Mouse (Mus musculus) heart, postnatal 0 days (tissue): ENCODE data around the gene Il11ra1. TPM values are rescaled to one million over a fixed set of nuclear protein-coding genes. Genes with fewer than 3 reads are reported as not detected.
A peak's percentile ranks its signal among the peaks of the same experiment; 100 is the strongest.

Experiments
- ATAC-seq: fragments of 200-750 bp; cut with Nextera tagmentation; 2 replicates; pipeline ENCODE4 v1.8.0; 2017; ENCODE audit warnings: low read depth, moderate number of reproducible peaks, moderate library complexity; ENCODE audit not compliant: insufficient read depth
- DNase-seq: peaks from one replicate; pipeline ENCODE4 v3.0.0-alpha.2; 2016; ENCODE audit warnings: low spot score
- H3K27ac ChIP-seq: fragments of 300-500 bp; sonication (generic); 2 replicates; pipeline ENCODE4 v1.5.1; 2014; ENCODE audit warnings: low read depth, mild to moderate bottlenecking
- H3K27me3 ChIP-seq: fragments of 300-500 bp; sonication (generic); 2 replicates; pipeline ENCODE4 v1.6.1; 2014; ENCODE audit warnings: low read length, mixed read lengths; ENCODE audit not compliant: control insufficient read depth, insufficient read depth
- H3K36me3 ChIP-seq: fragments of 300-500 bp; sonication (generic); replicated peaks from 2 replicates; pipeline ENCODE4 v1.6.1; 2014; ENCODE audit warnings: low read length, mixed read lengths; ENCODE audit not compliant: control insufficient read depth, insufficient read depth
- H3K4me1 ChIP-seq: fragments of 300-500 bp; sonication (generic); 2 replicates; pipeline ENCODE4 v1.6.1; 2014; ENCODE audit warnings: antibody characterized with exemption; ENCODE audit not compliant: control insufficient read depth, insufficient read depth
- H3K4me2 ChIP-seq: fragments of 300-500 bp; sonication (generic); 2 replicates; pipeline ENCODE4 v1.6.1; 2014; ENCODE audit warnings: low read depth, mild to moderate bottlenecking, low read length, moderate library complexity
- H3K4me3 ChIP-seq: fragments of 300-500 bp; sonication (generic); 2 replicates; pipeline ENCODE4 v1.5.1; 2014; ENCODE audit warnings: low read depth, low read length
- H3K9ac ChIP-seq: fragments of 300-500 bp; sonication (generic); replicated peaks from 2 replicates; pipeline ENCODE4 v1.6.1; 2014; ENCODE audit warnings: low read depth, low read length, mixed read lengths
- H3K9me3 ChIP-seq: fragments of 300-500 bp; sonication (generic); replicated peaks from 2 replicates; pipeline ENCODE4 v1.6.1; 2016; ENCODE audit warnings: low read length; ENCODE audit not compliant: control insufficient read depth
- CTCF ChIP-seq: IDR thresholded peaks from 2 replicates; pipeline ENCODE4 v1.5.1; 2016; ENCODE audit warnings: antibody characterized with exemption, control low read depth, low read depth
- EP300 ChIP-seq: IDR thresholded peaks from 2 replicates; pipeline ENCODE4 v1.6.1; 2016; ENCODE audit warnings: antibody characterized with exemption, low read depth
- WGBS: fragments of 180-500 bp; shearing (Covaris S2); extraction: QIAGEN DNeasy Blood & Tissue Kit; methylation state at CpG from one replicate; pipeline ENCODE4 v1.1.7; 2014; 5-methylcytosine and 5-hydroxymethylcytosine counted together
- polyA plus RNA-seq: library from polyadenylated mRNA; unstranded; fragments of >200 nt; fragmentation: Nextera tagmentation; extraction: Ambion mirVana; gene quantifications from 2 replicates; pipeline ENCODE4 v1.2.1, GENCODE M21; 2015
- total RNA-seq: library from RNA; depleted of rRNA; stranded (reverse); fragments of >200 nt; gene quantifications from 2 replicates; pipeline ENCODE4 v1.2.3, GENCODE M21; 2014; ENCODE audit warnings: low replicate concordance

Il11ra1 gene
- total and polyA plus RNA-seq, 2 experiments from 2014 or later: 104 to 110 TPM

- H3K27ac ChIP-seq: no peak overlapping the region
- H3K4me2 ChIP-seq: no peak overlapping the region
- H3K4me1 ChIP-seq: peaks cover 7% of the 10 kb centered on the region; the same call in 1 of the 2 replicates
- WGBS: 8% methylated on average over 6 of the region's 8 CpGs
- no peaks in the 10 kb centered on the region for H3K27me3 ChIP-seq
- TF ChIP-seq EP300: no peak
- no peak for TF ChIP-seq CTCF
- no peaks in the 10 kb centered on the region for H3K36me3 ChIP-seq
- no peak overlapping the region for H3K4me3 ChIP-seq
- ATAC-seq (peak; percentile 37), DNase-seq (no peak)
- no peaks in the 10 kb centered on the region for H3K9me3 ChIP-seq
- H3K9ac ChIP-seq: no peak overlapping the region
These were observed 34.6 kb upstream of the Il11ra1 start for GRCm38 (mm10) chr4:41665009-41665675.

- Histone ChIP-seq H3K4me3 (no peak overlapping the region), H3K27ac (no peak overlapping the region), H3K9ac (no peak overlapping the region), H3K27me3 (peaks cover 11% of the 10 kb centered on the region), H3K9me3 (no peaks in the 10 kb centered on the region), H3K4me1 (peaks cover 7% of the 10 kb centered on the region; the same call in 1 of the 2 replicates), H3K4me2 (no peak overlapping the region), H3K36me3 (no peaks in the 10 kb centered on the region)
- no peak for DNase-seq
- 82% methylated on average over 11 of the region's 11 CpGs for WGBS
- TF ChIP-seq EP300: no peak
- TF ChIP-seq CTCF: no peak
- ATAC-seq: no peak
These were observed 33.1 kb upstream of the Il11ra1 start for GRCm38 (mm10) chr4:41666646-41667045.

GRCm38 (mm10) chr4:41670836-41671235 lies 29.0 kb upstream of the Il11ra1 start:
- Histone ChIP-seq H3K36me3 (no peaks in the 10 kb centered on the region), H3K27me3 (peaks cover 28% of the 10 kb centered on the region), H3K4me2 (no peak overlapping the region), H3K9ac (no peak overlapping the region), H3K4me3 (no peak overlapping the region), H3K9me3 (no peaks in the 10 kb centered on the region), H3K4me1 (no peaks in the 10 kb centered on the region), H3K27ac (no peak overlapping the region)
- WGBS: 87% methylated on average over 18 of the region's 18 CpGs
- DNase-seq (no peak), ATAC-seq (no peak)
- TF ChIP-seq EP300 (no peak), CTCF (no peak)

DNA sequence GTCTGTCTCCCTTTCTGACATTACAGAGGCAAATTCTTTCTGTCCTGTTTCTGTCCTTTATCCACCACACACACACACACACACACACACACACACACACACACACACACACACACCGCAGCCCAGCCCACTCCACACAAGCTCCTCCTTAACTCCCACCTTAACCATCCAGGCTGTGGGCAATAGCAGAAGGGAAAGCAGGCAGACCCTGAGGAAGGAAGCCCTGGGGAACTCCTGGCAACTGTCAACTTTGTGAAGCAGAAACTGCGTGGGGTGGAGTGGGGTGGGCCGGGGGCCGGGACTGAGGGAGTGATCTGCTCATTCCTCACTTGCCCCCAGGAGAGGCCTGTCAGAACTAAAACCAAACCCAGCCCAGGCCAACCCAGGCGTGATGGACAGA lies 28.3 kb upstream of the Il11ra1 start:
- ATAC-seq: no peak
- 41% methylated on average over 5 of the region's 5 CpGs for whole genome bisulfite sequencing
- H3K27me3 ChIP-seq: peaks cover 31% of the 10 kb centered on the region

DNA sequence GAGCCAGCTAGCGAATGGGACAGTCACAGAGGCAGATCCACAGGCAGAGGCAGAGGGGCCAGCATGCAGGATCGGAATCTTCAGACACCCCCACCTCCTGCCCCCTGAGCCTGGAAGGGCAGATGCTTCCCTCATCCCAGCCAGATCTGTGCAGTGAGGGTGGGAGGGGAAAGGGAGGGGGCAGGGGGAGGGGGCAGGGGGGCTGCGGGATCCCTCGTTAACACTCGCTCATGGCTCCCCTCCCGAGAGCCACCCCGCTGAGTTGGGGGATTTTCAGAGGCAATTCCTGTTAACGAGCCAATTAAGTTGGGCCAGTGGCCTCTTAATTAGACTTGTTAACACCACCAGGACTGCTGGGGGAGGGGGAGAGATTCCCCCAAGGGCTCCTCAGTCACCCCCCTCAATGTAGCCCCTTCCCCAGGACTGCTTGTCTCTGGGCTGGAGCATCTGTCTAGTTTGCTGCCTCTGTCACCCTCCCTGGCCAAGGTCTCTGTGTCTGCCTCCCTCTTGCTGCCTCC lies 27.8 kb upstream of the Il11ra1 start:
- no peak for DNase-seq
- ATAC-seq: no peak
- no peak overlapping the region for H3K4me3 ChIP-seq
- no peaks in the 10 kb centered on the region for H3K36me3 ChIP-seq
- peaks cover 3% of the 10 kb centered on the region; the same call in 1 of the 2 replicates for H3K4me1 ChIP-seq
- H3K9ac ChIP-seq: no peak overlapping the region
- TF ChIP-seq CTCF (no peak), EP300 (no peak)
- H3K27me3 ChIP-seq: peaks cover 37% of the 10 kb centered on the region
- H3K9me3 ChIP-seq: no peaks in the 10 kb centered on the region
- WGBS: 42% methylated on average over 6 of the region's 8 CpGs
- no peak overlapping the region for H3K4me2 ChIP-seq
- H3K27ac ChIP-seq: no peak overlapping the region

More for the DNA sequence above, 28.3 kb upstream of the Il11ra1 start:
- Histone ChIP-seq H3K4me1 (no peaks in the 10 kb centered on the region), H3K9me3 (no peaks in the 10 kb centered on the region), H3K4me2 (no peak overlapping the region), H3K36me3 (no peaks in the 10 kb centered on the region), H3K9ac (no peak overlapping the region), H3K4me3 (no peak overlapping the region), H3K27ac (no peak overlapping the region)
- DNase-seq: no peak
- no peak for TF ChIP-seq CTCF
- no peak for TF ChIP-seq EP300

DNA sequence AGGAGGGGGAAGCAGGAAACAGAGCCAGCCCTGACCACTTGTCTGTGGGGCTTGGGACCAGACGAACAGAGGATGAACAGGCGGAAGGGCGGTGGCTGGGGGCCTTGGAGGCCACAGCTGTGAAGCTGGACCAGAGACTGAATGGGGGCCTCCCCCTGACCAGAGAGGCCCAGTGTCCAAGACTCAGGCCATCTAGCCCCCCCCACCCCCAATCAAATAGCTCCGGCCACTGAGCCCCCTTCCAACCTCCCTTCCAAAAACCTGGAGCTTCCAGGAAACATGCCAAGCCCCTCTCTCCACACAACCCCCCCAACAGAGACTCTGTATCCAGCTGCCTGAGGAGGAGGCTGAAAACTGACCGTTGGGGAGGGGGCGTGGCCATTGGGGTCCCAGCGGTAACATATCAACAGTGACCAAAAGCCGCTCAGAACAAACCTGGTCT lies 27.2 kb upstream of the Il11ra1 start:
- Histone ChIP-seq H3K27ac (no peak overlapping the region), H3K4me3 (no peak overlapping the region), H3K36me3 (no peaks in the 10 kb centered on the region), H3K4me1 (peaks cover 4% of the 10 kb centered on the region; the same call in 1 of the 2 replicates), H3K4me2 (no peak overlapping the region), H3K9ac (no peak overlapping the region), H3K27me3 (peaks cover 38% of the 10 kb centered on the region), H3K9me3 (no peaks in the 10 kb centered on the region)
- DNase-seq (no peak), ATAC-seq (peak; percentile 19; the same call in 1 of the 2 replicates)
- TF ChIP-seq EP300 (no peak), CTCF (no peak)
- 40% methylated on average over 8 of the region's 8 CpGs for WGBS
